Mouse (Mus musculus) neural tube, embryonic 14.5 days (tissue): ENCODE measurements around the gene Galnt17. TPM values are rescaled to one million over a fixed set of nuclear protein-coding genes. Genes with fewer than 3 reads are reported as not detected.

Experiments used
- ATAC-seq: fragments of 200-750 bp; cut with Nextera tagmentation; 2 replicates; pipeline ENCODE4 v1.8.0; 2017; ENCODE audit warnings: low read depth, mild to moderate bottlenecking, moderate TSS enrichment, moderate library complexity
- H3K27ac ChIP-seq: fragments of 300-500 bp; sonication (generic); 2 replicates; pipeline ENCODE4 v1.5.1; 2014; ENCODE audit warnings: low read depth, mild to moderate bottlenecking, control low read depth, low read length, moderate library complexity, mixed read lengths
- H3K27me3 ChIP-seq: fragments of 300-500 bp; sonication (generic); 2 replicates; pipeline ENCODE4 v1.6.1; 2014; ENCODE audit warnings: low read length; ENCODE audit not compliant: control insufficient read depth, insufficient read depth
- H3K36me3 ChIP-seq: fragments of 300-500 bp; sonication (generic); 2 replicates; pipeline ENCODE4 v1.6.1; 2014; ENCODE audit warnings: low read length, mixed read lengths; ENCODE audit not compliant: control insufficient read depth, insufficient read depth
- H3K4me1 ChIP-seq: fragments of 300-500 bp; sonication (generic); 2 replicates; pipeline ENCODE4 v1.6.1; 2014; ENCODE audit warnings: low read length; ENCODE audit not compliant: control insufficient read depth, insufficient read depth
- H3K4me2 ChIP-seq: fragments of 300-500 bp; sonication (generic); 2 replicates; pipeline ENCODE4 v1.6.1; 2014; ENCODE audit warnings: mild to moderate bottlenecking, low read depth, low read length, control low read depth
- H3K4me3 ChIP-seq: fragments of 300-500 bp; sonication (generic); 2 replicates; pipeline ENCODE4 v1.5.1; 2014; ENCODE audit warnings: low read depth, low read length, control low read depth, mixed read lengths
- H3K9ac ChIP-seq: fragments of 300-500 bp; sonication (generic); replicated peaks from 2 replicates; pipeline ENCODE4 v1.6.1; 2014; ENCODE audit warnings: low read depth, mild to moderate bottlenecking, control low read depth, low read length, mixed read lengths
- H3K9me3 ChIP-seq: fragments of 300-500 bp; sonication (generic); 2 replicates; pipeline ENCODE4 v1.6.1; 2016; ENCODE audit warnings: low read length; ENCODE audit not compliant: control insufficient read depth
- WGBS: fragments of 180-500 bp; shearing (Covaris S2); extraction: QIAGEN DNeasy Blood & Tissue Kit; methylation state at CpG from one replicate; pipeline ENCODE4 v1.1.7; 2014; 5-methylcytosine and 5-hydroxymethylcytosine counted together
- polyA plus RNA-seq: library from polyadenylated mRNA; unstranded; fragments of >200 nt; fragmentation: Nextera tagmentation; extraction: Ambion mirVana; gene quantifications from 2 replicates; pipeline ENCODE4 v1.2.1, GENCODE M21; 2014

The Galnt17 gene
- polyA plus RNA-seq, 1 experiment from 2014 or later: 15.4 TPM

DNA sequence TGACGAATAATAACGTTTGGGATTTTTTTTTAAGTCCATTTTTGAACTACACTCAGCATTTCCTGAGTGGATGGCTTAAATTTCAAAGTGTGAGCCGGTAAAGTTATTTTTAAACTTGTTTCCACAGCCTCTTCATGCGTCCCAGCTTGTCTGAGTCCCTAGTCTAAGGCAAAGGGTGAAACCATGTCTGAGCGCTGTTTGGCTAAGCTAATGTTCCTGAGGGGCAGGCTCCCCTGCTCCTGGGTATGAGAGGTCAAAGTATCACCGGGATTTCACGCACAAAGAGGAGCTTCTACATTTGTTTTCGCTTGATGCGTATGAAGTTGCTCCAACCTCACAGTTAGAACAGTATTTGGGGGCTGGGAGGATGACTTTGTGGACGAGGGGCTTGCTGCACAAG is 78.6 kb downstream of the Galnt17 start:
- H3K4me1 ChIP-seq: no peaks in the 10 kb centered on the region
- no peak for ATAC-seq
- no peaks in the 10 kb centered on the region for H3K9me3 ChIP-seq
- no peak overlapping the region for H3K27ac ChIP-seq
- H3K27me3 ChIP-seq: no peaks in the 10 kb centered on the region
- H3K36me3 ChIP-seq: no peaks in the 10 kb centered on the region
- H3K4me2 ChIP-seq: no peak overlapping the region
- H3K4me3 ChIP-seq: no peak overlapping the region
- H3K9ac ChIP-seq: no peak overlapping the region
- WGBS: 86% methylated on average over 10 of the region's 10 CpGs

DNA sequence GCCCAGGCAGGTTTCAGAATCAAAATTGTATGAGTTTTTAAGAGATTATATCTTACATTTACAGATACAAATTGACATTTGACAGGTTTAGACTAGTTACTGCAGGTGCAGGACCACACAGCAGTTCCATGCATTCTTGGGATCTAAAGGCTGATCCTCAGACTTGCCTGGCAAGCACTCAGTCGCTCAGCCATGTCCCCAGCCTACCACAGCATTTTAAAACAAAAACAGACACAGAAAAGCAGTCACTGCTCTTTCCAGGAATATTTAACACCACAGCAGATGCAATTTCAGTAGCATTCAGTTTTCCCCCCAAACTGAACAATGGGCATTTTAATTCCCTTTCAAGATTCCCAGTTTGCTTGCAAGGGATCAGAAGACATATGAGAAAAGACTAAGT is 84.9 kb downstream of the Galnt17 start:
- H3K27ac ChIP-seq: no peak overlapping the region
- H3K36me3 ChIP-seq: no peaks in the 10 kb centered on the region
- no peaks in the 10 kb centered on the region for H3K4me1 ChIP-seq
- 67% methylated on average over 1 of the region's 1 CpGs for WGBS
- H3K4me3 ChIP-seq: no peak overlapping the region
- H3K4me2 ChIP-seq: no peak overlapping the region
- ATAC-seq: no peak
- H3K9me3 ChIP-seq: no peaks in the 10 kb centered on the region
- H3K27me3 ChIP-seq: no peaks in the 10 kb centered on the region
- no peak overlapping the region for H3K9ac ChIP-seq

DNA sequence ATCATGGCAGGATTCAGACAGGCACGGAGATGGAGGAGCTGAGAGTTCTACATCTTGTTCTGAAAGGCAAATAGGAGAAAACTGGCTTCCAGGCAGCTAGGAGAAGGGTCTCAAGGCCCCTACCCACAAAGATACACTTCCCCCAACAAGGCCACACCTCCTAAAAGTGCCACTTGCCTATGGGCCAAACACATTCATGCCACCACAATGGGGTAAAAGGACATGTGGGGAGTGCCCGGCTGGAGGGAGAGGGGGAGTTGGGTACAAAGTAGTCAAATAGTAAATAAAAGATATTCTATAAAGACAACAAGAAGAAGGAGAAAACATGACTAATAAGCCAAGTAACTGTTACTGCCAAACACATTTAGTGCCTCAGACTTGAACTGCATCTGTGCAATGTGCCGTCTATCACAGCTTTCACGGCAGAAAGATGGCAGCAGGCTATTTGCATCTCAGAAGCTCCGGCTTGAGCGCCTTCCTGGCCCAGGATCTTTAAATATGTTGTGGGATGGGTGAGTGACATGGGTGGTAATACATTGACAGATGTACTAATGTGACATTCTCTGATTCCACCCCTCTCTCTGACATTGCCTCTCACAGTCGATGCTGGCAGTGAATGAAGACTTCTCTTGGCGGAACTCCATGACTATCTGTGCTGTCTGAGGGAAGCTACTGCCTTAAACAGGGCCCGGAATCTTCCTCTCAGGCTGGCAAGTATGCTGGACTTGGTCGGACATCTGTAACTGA is 85.6 kb downstream of the Galnt17 start:
- Histone ChIP-seq H3K4me1 (no peaks in the 10 kb centered on the region), H3K36me3 (no peaks in the 10 kb centered on the region), H3K9me3 (no peaks in the 10 kb centered on the region), H3K9ac (no peak overlapping the region), H3K4me2 (no peak overlapping the region), H3K27me3 (no peaks in the 10 kb centered on the region), H3K4me3 (no peak overlapping the region), H3K27ac (no peak overlapping the region)
- ATAC-seq: no peak
- 88% methylated on average over 10 of the region's 10 CpGs for WGBS

DNA sequence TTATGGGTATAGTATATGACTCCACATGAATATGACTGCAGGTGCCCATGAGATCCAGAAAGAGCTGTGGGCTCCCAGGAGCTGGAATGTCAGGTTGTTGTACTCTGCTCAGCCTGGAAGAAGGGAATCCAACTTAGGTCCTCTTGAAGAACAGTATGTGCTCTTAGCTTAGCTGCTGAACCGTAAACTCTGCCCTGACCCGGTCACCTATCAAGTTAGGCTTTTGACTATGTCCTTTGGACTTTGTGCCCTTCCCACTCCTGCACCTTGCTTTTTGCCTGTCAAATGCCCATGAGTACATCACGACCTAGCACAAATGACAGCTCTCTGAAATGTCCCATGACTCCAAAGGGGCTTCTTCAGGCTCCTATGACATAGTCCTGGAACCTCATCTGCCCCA is 90.1 kb downstream of the Galnt17 start:
- no peak overlapping the region for H3K9ac ChIP-seq
- H3K36me3 ChIP-seq: no peaks in the 10 kb centered on the region
- H3K27me3 ChIP-seq: no peaks in the 10 kb centered on the region
- WGBS: 87% methylated on average over 3 of the region's 3 CpGs
- no peaks in the 10 kb centered on the region for H3K4me1 ChIP-seq
- H3K4me3 ChIP-seq: no peak overlapping the region
- ATAC-seq: no peak
- H3K4me2 ChIP-seq: no peak overlapping the region
- H3K27ac ChIP-seq: no peak overlapping the region
- H3K9me3 ChIP-seq: no peaks in the 10 kb centered on the region

DNA sequence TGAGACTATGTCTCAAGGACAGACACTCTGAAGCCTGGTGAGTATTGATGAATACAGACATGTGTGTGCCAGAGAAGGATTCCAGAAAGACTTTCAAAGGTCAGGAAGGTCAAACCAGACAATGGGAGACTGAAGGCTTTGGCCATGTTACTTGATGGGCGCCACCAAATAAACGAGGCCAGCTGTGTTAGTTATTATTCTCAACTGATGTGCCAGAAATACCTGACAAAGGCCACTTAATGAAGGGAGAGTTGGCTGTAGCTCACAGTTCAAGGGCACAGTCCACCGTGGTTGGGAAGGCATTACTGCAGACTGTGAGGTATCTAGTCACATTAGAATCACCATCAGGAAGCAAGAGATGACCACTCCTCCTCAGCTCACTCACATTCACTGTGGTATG is 96.7 kb downstream of the Galnt17 start:
- no peak overlapping the region for H3K9ac ChIP-seq
- H3K4me2 ChIP-seq: no peak overlapping the region
- H3K9me3 ChIP-seq: no peaks in the 10 kb centered on the region
- H3K36me3 ChIP-seq: no peaks in the 10 kb centered on the region
- WGBS: 61% methylated on average over 3 of the region's 3 CpGs
- H3K4me1 ChIP-seq: no peaks in the 10 kb centered on the region
- no peak overlapping the region for H3K27ac ChIP-seq
- no peaks in the 10 kb centered on the region for H3K27me3 ChIP-seq
- no peak for ATAC-seq
- no peak overlapping the region for H3K4me3 ChIP-seq

DNA sequence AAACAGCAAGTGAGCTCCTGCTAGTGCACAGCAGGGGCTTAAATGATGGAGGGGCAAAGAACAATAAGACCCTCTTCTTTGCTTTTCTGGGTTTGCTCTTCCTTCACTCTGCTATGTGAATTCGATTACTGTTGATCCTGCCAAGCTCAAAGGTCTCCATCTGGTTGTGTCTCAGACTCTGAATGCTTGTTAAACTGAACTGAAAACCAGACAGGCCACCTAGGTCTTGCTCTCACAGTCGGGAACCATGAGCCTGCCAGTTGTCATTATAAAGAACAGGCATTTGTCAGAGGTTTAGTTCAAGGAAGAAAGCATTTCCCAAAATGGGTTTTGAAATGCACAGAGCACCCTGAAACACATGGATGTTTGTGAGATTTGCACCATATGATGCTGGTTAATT is 107.2 kb downstream of the Galnt17 start:
- Histone ChIP-seq H3K27me3 (no peaks in the 10 kb centered on the region), H3K36me3 (no peaks in the 10 kb centered on the region), H3K4me1 (no peaks in the 10 kb centered on the region), H3K9me3 (no peaks in the 10 kb centered on the region), H3K4me3 (no peak overlapping the region), H3K9ac (no peak overlapping the region), H3K27ac (no peak overlapping the region), H3K4me2 (no peak overlapping the region)
- WGBS: 60% methylated on average over 2 of the region's 2 CpGs
- no peak for ATAC-seq

DNA sequence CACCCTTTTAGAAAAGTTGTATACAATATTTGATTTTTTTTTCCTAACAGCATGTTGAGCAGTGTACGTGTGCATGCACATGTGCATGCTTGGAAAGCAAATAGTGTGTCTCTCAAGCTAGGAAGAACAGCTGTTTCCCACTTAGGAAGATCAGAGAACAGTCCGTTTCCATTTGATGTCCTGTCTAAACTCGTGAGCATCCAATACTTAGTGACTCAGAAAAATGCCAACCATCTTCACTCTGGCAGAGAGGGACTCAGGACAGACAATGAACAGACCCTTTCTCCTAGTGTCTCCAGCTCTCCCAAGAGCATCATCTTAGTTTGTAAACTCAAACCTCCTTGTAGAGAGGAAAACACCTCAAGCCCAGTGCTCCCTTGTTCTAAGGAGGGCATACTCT is 116.0 kb downstream of the Galnt17 start:
- H3K9me3 ChIP-seq: no peaks in the 10 kb centered on the region
- H3K27me3 ChIP-seq: no peaks in the 10 kb centered on the region
- H3K36me3 ChIP-seq: no peaks in the 10 kb centered on the region
- H3K27ac ChIP-seq: no peak overlapping the region
- H3K9ac ChIP-seq: no peak overlapping the region
- no peak overlapping the region for H3K4me2 ChIP-seq
- ATAC-seq: no peak
- no peak overlapping the region for H3K4me3 ChIP-seq
- WGBS: 83% methylated on average over 3 of the region's 3 CpGs
- H3K4me1 ChIP-seq: no peaks in the 10 kb centered on the region

DNA sequence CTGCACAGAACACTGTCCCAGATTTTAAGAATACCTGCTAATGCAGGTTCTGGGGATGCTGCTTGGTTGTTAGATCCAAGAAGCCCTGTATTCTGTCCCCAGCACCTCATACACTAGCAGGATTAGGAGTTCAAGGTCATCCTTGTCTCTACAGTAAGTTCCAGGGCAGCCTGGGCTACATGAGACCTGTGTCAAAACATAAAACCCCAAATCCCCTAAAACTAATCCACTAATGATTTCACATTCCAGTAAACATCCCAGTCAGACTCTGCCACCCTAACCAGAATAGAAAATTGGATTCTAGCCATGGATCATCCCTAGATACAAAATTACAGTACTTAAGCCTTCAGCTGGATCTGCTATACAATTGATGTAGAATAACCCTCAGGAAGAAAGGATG is 123.7 kb downstream of the Galnt17 start:
- H3K4me2 ChIP-seq: no peak overlapping the region
- no peaks in the 10 kb centered on the region for H3K27me3 ChIP-seq
- H3K9ac ChIP-seq: no peak overlapping the region
- no peak overlapping the region for H3K4me3 ChIP-seq
- H3K4me1 ChIP-seq: no peaks in the 10 kb centered on the region
- ATAC-seq: no peak
- no peaks in the 10 kb centered on the region for H3K36me3 ChIP-seq
- H3K27ac ChIP-seq: no peak overlapping the region
- H3K9me3 ChIP-seq: no peaks in the 10 kb centered on the region

DNA sequence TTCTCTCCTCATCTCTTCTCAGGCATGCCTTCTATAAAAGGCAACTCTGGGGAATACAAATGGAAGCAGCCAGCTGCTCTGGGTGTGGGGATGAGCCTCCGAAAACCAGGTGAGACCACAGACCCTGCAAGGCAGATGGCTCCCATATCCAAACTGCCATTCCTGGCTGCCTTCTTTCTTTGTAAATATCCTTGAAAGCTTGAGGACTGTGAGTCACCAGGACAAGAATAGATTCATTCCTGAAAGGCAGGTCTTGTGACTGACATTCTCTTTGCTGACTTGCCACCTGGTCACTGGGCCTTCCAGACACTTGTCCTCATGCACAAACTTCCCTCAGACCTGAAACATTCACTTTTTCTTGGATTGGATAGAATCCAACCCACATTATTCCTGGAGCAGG is 127.1 kb downstream of the Galnt17 start:
- no peaks in the 10 kb centered on the region for H3K27me3 ChIP-seq
- no peak overlapping the region for H3K27ac ChIP-seq
- H3K4me2 ChIP-seq: no peak overlapping the region
- no peak overlapping the region for H3K4me3 ChIP-seq
- no peak overlapping the region for H3K9ac ChIP-seq
- ATAC-seq: no peak
- no peaks in the 10 kb centered on the region for H3K36me3 ChIP-seq
- H3K4me1 ChIP-seq: no peaks in the 10 kb centered on the region; the same call in none of the 2 replicates
- 79% methylated on average over 1 of the region's 1 CpGs for WGBS
- H3K9me3 ChIP-seq: no peaks in the 10 kb centered on the region
